Mouse (Mus musculus) thymus, adult 2 months (tissue): ENCODE measurements around the gene Wdfy1. TPM values are rescaled to one million over a fixed set of nuclear protein-coding genes. Genes with fewer than 3 reads are reported as not detected.

Source experiments
- DNase-seq: peaks from one replicate; pipeline ENCODE4 v3.0.0; 2021
- H3K27ac ChIP-seq: fragments of 200-500 bp; 2 replicates; pipeline ENCODE4 v1.5.1; 2012; ENCODE audit warnings: low read length, control low read depth; ENCODE audit not compliant: control insufficient read depth, insufficient read depth
- H3K27me3 ChIP-seq: fragments of 200-500 bp; 2 replicates; pipeline ENCODE4 v1.6.1; 2012; ENCODE audit warnings: mild to moderate bottlenecking, low read length, moderate library complexity, mixed read lengths; ENCODE audit not compliant: control insufficient read depth, insufficient read depth
- H3K36me3 ChIP-seq: fragments of 200-500 bp; 2 replicates; pipeline ENCODE4 v1.6.1; 2012; ENCODE audit warnings: mild to moderate bottlenecking, low read length, moderate library complexity; ENCODE audit not compliant: control insufficient read depth, insufficient read depth
- H3K4me1 ChIP-seq: fragments of 200-500 bp; replicated peaks from 2 replicates; pipeline ENCODE4 v1.6.1; 2012; ENCODE audit warnings: low read length; ENCODE audit not compliant: control insufficient read depth, insufficient read depth
- H3K4me3 ChIP-seq: fragments of 200-500 bp; 2 replicates; pipeline ENCODE4 v1.5.1; 2012; ENCODE audit warnings: mild to moderate bottlenecking, low read length, control low read depth, moderate library complexity; ENCODE audit not compliant: control insufficient read depth, insufficient read depth
- CTCF ChIP-seq: fragments of 200-500 bp; IDR thresholded peaks from 2 replicates; pipeline ENCODE4 v1.5.1; 2012; ENCODE audit warnings: mild to moderate bottlenecking, control low read depth, low read length, moderate library complexity, borderline replicate concordance; ENCODE audit not compliant: control insufficient read depth, poor library complexity, insufficient read depth; ENCODE audit errors: extremely low read depth
- POLR2A ChIP-seq: fragments of 200-500 bp; IDR thresholded peaks from 2 replicates; pipeline ENCODE4 v1.6.1; 2012; ENCODE audit warnings: mild to moderate bottlenecking, low read length, control low read depth, moderate library complexity; ENCODE audit not compliant: control insufficient read depth, poor library complexity, insufficient read depth; ENCODE audit errors: extremely low read depth
- WGBS: fragments of 180-500 bp; shearing (Covaris S2); methylation state at CpG from one replicate; pipeline ENCODE4 v1.1.7; 2018; 5-methylcytosine and 5-hydroxymethylcytosine counted together
- polyA plus RNA-seq: library from polyadenylated mRNA; depleted of rRNA; stranded (reverse); fragments of >200 nt; gene quantifications from 2 replicates; pipeline ENCODE4 v1.2.3, GENCODE M21; 2012; rRNA removed

Gene Wdfy1
- 23.3 and 24.4 TPM in 2 replicates for polyA plus RNA-seq

DNA sequence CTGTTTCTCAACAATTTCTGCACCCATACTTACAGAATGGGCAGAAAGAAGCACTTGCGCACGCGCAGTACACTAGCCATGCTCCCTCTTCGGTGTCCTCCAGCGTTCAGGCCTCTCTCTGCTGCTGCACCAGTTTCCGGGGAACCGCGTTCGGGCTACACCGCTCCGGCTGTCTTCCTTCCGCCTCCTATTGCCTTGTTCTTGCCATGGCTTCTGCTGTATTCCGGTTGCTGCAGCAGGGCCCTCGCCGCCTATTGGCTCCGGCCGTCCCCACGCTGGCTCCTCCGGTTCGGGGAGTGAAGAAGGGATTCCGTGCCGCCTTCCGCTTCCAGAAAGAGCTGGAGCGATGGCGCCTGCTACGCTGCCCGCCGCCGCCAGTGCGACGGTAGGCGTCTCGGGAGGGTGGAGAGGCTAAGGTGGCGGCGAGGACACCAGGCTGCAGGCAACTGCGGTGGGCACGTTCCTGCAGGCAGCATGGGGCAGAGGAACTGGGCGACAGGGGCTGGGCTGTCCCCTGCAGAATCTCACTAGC lies at the start of gene Wdfy1, which contains the start of gene Mrpl44:
TSS of gene Wdfy1 (minus strand) at position 217 of the 532 bp plus-strand sequence.
TSS of gene Mrpl44 (plus strand) at position 92 of the 532 bp plus-strand sequence.
- WGBS = under 1% methylated on average over 38 of the region's 38 CpGs
- DNase-seq = peak; percentile 97
- Histone ChIP-seq H3K4me3 (peak within 1 kb of the TSS; percentile 84), H3K27ac (peak within 1 kb of the TSS; percentile 20), H3K27me3 (no peaks in the 10 kb centered on the region), H3K36me3 (peaks cover 31% of the 10 kb centered on the region), H3K4me1 (no peaks in the 10 kb centered on the region)
- TF ChIP-seq CTCF (peak; percentile 73; the same call in 1 of the 2 replicates), POLR2A (peak; percentile 69; the same call in 1 of the 2 replicates)

DNA sequence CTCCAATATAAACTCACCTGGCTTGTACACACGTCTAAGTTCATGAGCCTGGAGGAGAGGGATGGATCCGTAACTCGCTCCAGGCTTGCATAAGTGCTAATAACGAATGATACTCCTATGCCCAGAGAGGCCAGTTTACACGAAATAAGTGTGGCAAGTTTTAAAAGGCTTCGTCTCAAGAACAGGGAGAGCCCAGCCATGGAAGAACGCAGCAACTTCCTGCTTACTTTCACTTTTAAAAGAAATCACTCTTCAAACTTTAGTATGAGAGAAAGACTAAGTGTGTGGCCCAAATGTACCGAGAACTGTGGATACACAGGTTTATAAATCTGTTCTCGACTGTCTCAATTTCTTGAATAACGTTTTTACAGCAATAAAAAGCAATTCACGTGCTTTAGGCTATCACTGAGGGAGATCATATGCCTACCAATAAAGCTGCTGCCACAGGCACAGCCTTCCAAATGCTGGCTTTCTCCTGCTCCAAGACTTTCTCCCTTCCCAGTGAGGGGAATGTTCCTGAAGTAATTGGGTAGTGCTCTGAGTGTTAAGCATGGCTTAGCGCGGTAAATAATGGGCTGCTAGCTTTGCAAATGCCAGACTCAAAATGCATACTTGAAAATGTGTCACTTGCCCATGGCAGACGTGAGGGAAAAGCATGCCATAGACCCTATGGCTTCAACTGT lies 48.1 kb upstream of the Wdfy1 start:
- Histone ChIP-seq H3K27me3 (no peaks in the 10 kb centered on the region), H3K4me1 (no peaks in the 10 kb centered on the region), H3K36me3 (no peaks in the 10 kb centered on the region), H3K27ac (no peak overlapping the region), H3K4me3 (no peak overlapping the region)
- TF ChIP-seq CTCF (no peak), POLR2A (no peak)
- DNase-seq = no peak
- 67% methylated on average over 14 of the region's 14 CpGs for WGBS

DNA sequence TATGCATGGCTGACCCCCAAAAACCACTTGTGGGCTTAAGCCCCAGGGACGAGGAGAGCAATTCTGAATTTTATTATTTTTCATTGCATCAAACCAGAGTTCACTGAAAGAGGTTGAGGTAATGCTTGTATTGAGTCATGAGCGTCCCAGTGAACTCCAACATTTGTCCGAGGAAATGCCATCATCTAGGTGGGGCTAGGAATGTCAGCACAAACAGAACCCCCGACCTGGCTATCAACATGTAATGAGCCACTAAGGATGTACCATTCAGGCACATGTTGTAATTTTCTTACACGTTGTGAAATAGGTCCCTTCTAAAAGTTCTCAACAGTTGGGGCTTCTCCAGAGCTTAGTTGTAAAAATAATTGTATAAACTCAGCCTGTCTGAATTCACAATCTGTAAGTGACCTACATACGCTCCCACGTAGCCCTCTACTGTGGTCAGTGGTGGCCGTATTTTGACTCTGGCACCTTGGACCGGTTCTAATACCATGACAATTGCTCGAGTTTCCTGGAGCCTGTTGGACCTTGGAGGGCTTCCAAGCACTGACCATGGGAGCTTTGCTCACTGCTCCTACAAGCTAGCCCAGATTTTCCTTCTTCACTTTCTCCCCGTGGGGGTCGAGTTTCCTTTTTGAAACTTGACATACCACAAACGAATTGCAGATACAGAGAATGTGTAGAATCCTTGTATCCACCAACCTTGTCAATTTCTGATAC lies 47.0 kb upstream of the Wdfy1 start:
- DNase-seq = no peak
- H3K4me3 ChIP-seq = no peak overlapping the region

DNA sequence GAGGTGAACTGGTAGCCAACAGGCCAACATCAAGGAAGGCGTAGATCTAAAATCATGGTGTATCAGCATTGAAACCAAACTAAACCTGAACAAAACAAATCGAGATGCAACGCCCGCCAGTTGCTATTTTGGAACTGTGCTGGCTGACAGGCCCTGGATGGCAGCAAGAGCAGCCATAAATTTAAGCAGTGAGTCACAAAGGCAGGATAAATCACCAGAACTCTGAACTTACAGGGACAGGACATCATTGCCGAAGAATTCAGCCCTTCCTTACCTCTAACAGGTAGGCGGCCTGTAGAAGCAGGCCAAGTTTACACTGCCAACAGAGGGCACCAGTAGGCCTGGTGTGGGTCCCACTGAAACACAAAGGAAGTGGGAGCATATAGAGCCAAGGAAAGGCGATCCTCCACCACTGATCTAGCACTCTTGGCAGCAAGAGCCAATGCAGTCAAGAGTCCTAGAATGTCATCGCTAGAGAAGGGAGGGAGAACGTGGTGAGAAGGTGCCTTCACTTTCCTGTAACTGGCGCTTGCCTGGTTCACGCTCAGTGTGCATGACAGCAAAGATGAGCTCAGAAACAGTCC lies 43.4 kb upstream of the Wdfy1 start:
- no peak overlapping the region for H3K4me3 ChIP-seq
- no peak for DNase-seq
- TF ChIP-seq CTCF = no peak
- TF ChIP-seq POLR2A = no peak
- no peaks in the 10 kb centered on the region for H3K4me1 ChIP-seq
- H3K36me3 ChIP-seq = no peaks in the 10 kb centered on the region
- no peaks in the 10 kb centered on the region for H3K27me3 ChIP-seq
- no peak overlapping the region for H3K27ac ChIP-seq
- 94% methylated on average over 11 of the region's 11 CpGs for WGBS

More for the DNA sequence above, 47.0 kb upstream of the Wdfy1 start:
- H3K4me1 ChIP-seq = no peaks in the 10 kb centered on the region
- H3K36me3 ChIP-seq = no peaks in the 10 kb centered on the region
- H3K27me3 ChIP-seq = no peaks in the 10 kb centered on the region
- TF ChIP-seq POLR2A (no peak), CTCF (no peak)
- WGBS = 88% methylated on average over 13 of the region's 13 CpGs
- H3K27ac ChIP-seq = no peak overlapping the region

DNA sequence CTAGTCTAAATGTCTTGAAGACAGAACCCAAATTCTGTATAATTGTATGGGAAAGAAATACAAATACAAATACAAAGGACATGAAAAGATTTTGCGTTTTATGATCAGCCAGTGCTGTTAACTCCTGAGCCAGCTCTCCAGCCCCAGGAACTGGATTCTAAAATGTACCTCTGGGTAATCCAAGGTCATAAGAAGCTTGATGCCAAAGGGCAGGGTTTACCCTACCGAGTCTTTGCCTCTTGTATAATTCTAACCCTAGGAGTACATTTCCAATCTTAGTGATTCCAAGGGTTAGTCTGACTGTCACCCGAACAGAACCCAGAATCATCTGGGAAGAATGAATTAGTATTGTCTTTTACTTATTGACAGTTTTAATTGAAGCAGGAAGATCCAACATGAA lies 39.5 kb upstream of the Wdfy1 start:
- WGBS = 93% methylated on average over 3 of the region's 3 CpGs
- Histone ChIP-seq H3K36me3 (no peaks in the 10 kb centered on the region), H3K27ac (no peak overlapping the region), H3K4me3 (no peak overlapping the region), H3K27me3 (no peaks in the 10 kb centered on the region), H3K4me1 (no peaks in the 10 kb centered on the region)
- no peak for DNase-seq
- no peak for TF ChIP-seq CTCF

DNA sequence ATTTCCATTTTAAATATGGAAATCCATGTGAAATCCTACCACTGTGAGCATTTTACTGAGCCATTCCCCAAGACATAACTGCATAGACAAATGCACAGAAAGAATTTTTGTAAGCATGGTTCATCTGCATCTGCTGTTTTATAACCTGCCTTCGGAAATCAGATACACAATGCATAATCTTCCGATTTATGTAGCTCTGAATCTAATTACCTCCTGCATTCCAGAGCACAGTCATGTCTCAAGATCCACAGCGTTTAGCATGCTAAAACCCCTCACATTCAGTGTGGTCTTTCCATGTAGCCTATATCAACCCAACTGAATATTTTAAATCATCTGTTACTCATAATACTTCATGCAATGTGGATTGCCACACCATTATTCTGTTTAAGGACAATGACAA lies 33.5 kb upstream of the Wdfy1 start:
- TF ChIP-seq CTCF (no peak), POLR2A (no peak)
- H3K27me3 ChIP-seq = no peaks in the 10 kb centered on the region
- no peaks in the 10 kb centered on the region for H3K4me1 ChIP-seq
- H3K36me3 ChIP-seq = no peaks in the 10 kb centered on the region
- WGBS = 96% methylated on average over 3 of the region's 3 CpGs
- no peak for DNase-seq
- H3K27ac ChIP-seq = no peak overlapping the region
- H3K4me3 ChIP-seq = no peak overlapping the region
